Mouse (Mus musculus): ENCODE measurements around the gene Ebf4. TPM values are rescaled to one million over a fixed set of nuclear protein-coding genes. Genes with fewer than 3 reads are reported as not detected.
A peak's percentile ranks its signal among the peaks of the same experiment; 100 is the strongest.
"Not testable (repeated sequence)": the region's sequence is repeated elsewhere in the genome, so short reads cannot be mapped to it uniquely, and the experiment has no call there.

Ebf4 gene
- polyA plus RNA-seq, 1 experiment, result 5.2 TPM

DNA sequence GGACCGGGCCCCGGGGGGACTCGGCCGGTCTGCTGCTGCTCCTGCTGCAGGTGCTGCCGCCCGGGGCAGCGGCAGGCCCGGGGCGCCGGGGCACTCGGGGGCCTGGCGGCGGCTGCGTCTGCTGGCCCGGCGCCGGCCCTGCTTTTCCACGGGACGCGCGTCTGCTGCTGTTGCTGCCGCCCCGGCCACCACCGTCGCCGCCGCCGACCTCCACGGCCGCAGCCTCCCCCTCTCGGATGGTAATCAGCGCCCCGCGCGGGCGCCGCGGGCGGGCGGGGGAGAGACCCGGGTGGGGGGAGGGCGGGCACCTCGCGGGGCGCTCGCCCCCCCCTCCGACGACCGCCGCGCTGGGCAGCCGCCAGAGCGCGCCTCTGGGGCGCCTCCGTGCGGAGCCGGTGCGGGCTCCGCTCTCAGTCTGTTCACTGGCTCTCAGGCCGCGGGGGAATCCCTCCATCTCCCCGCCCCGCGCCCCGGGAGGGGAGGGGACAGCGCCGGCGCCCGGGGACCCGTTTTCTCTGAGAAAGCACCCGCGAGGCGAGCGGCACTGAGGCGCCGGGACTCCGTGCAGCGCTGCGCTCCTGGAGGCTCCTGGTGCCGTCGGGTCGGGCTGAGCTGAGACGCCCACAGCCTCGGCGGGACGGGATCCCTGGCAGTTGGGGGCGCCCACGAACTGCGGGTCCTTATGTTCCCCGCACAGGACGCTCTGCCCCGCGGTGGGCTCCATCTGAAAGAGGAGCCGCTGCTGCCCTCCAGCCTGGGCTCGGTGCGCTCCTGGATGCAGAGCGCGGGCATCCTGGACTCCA is 563 bp downstream of the Ebf4 start:
- peak; percentile 32 for DNase-seq (ENCODE audit: low spot score)

DNA sequence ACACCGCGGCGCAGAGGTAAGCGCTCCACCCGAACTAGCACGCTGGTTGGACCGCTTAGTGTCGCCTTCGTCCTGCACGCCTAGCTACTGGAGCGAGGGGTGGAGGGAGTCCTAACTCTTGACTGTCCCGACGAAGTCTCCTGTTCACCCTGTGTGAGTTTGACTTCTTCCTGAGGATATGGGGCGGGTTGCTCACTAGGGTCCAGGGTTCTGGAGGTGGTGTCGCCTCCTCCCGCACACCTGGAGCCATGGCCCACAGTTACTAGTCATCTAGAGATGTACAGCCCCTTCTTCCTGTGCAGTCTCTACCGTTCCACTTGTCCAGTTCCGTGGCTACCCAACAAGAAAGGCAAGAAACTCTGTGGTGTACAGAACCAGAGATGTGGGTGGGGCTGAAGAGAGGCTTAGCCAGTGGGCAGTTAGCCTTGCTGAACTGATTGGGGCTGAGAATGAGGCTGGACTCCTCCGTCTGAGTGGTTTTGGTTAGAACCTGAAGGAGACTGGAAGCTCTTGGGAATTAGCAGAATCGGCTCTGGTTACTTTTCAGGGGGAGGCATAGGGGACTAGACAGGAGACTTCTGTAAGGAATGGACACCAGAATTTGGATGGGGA is 1.3 kb downstream of the Ebf4 start:
- no peak for DNase-seq (ENCODE audit: low spot score)

DNA sequence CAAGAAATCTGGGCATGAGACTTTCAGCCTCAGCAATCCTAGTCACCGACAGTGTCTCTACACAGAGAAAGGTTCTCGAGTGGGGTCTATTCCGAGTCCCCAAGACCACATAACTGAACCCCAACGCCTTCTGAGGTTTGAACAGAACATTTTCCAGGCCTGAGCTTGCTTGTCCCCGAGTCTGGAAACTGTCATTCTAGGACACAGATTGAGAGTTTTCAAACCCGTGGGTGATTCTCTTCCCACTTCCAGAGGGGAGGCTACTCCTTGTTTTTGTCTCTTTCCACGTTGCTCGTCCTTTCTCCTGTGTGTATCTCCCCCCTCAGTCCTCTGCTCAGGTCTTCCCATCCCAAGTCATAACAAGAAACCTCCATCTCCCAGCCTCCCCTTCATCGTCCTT is 2.6 kb downstream of the Ebf4 start:
- no peak for DNase-seq (ENCODE audit: low spot score)

DNA sequence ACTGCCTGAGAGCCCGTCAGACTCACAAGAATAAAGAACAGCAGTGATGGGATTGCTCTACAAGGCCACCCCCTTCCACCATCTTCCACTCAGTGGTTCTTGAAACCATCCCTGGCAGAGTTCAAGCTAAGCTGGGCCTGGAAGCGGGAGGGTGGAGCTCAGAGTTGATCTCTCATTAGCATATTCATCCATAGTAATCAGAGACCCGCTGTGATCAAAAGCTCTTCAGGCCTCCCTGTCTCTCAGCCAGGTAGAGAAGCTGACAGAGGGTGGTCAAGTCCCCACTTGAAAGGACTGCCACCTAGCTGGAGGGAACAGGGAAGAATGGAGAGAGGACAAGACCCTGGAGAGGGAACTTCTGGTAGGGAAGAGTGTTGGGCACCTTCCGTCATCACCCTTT is 8.0 kb downstream of the Ebf4 start:
- DNase-seq (ENCODE audit: low spot score), result no peak

DNA sequence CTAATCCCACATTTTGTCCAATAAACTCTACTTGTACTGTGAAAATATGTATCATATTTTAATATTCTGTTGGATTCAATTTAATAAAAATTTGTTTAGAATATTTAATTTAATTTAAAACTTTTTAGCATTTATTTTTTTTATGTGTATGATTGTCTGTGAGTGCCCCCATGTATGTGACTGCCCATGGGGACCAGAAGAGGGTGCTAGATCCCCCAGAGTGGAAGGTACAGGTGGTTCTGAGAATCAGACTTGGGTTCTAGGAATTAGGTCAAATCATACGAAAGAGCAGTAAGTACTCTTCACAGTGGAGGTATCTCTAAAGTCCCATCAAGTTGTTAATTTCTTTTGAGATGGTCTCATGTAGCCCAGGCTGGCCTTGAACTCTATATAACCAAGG is 32.1 kb downstream of the Ebf4 start:
- no peak for DNase-seq (ENCODE audit: low spot score)

DNA sequence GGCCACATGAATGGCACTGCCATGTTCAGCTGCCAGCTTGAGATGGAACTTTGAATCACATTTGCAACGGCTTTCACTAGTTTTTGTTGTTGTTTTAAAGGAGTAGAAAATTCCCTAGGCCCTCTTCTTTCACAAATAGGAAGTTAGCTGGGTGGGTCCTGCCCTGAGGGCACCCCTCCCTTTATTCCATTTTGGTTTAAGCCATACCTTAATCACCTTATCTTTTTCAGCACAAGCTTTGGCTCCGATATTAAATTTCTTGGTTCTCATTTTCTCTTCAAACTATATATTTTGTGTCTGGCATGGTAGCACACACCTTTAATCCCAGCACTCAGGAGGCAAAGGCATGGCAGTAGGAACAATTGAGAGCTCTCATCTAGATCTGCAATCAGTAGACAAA is 34.5 kb downstream of the Ebf4 start:
- DNase-seq (ENCODE audit: low spot score), result no peak

DNA sequence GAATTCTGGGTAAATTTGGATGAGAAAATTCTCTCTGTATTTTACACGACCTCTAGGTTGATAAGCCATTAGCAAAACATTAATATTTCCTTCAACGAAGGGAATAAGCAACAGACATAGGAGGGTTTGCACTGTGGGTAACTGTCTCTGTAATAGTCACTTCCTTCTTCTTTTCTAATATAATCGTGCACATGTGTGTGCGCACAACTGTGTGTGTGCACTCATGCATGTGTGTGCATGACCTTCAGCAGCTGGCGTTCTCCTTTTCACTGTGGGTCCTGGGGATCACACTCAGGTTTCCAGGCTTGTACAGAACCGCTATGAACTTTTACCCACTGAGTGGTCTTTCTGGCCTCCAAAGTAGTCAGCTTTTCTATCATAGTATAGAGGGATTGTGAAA is 40.1 kb downstream of the Ebf4 start:
- DNase-seq (ENCODE audit: low spot score), result no peak

DNA sequence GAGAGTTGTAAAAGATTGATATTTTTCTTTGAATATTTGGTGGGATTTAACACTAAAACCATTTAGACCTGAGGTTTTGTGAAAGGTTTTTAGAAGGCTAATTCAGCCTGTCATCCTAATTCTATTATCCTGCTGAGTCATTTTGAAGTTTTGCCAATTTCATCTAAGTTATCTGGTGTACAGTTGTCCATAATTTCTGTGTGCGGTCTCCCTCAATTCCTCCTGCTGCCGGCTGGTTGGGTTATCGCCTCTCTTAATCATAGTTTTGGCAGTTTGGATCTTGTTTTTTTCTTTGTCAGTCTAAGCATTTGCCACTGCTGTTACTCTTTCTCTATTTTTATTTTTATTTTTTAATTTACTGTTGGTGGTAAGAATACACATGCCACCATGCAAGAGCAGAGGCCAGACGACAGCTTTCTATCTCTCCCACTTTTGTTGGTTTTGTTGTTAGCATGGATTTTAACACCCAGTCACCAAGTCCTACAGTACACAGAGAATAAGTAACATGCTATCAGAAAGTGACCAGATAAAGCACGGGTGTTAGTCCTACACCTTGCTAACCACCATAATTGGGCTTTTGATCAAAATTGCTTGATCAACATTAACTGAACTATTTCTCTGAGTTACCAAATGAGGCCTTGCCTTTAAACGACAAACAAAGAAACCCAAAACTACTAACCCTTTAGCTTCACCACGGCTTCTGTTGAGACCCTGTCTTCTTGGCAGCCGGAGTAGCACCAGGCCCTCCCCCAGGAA is 45.7 kb downstream of the Ebf4 start:
- no peak for DNase-seq (ENCODE audit: low spot score)

DNA sequence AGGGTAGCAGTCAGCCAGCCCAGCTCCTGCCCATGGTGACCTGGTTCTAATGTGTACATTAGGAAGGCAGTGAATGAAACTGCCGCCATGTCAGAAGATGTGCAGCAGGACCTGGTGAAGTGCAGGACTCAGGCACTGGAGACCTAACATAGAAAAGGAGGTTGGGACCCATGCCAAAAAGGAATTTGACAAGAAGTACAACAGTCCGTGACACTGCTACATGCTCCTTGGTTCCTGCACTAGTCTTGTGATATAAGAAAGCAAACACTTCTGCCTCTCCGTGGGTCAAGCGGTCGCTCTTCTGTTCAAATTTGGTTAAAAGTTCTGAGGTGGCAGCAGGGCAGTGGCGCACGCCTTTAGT is 46.2 kb downstream of the Ebf4 start:
- no peak for DNase-seq (ENCODE audit: low spot score)

DNA sequence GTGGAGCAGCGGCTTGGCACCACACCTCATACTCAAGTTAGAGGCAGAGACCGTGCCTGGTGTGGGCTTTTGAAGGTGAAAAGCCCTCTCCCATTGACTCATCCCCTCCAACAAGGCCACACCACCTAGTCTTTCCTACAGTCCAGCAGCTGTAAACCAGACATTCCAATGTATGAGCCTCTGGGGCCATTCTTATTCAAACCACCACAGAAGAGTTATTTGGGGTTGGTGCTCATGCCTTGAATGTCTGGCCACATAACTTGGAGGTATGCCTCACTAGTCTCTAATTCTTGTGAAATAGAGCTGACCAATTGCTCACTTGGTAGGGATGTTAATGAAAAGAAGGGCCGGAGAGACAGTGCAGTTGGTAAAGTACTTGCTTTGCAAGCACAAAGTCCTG is 55.4 kb downstream of the Ebf4 start:
- DNase-seq (ENCODE audit: low spot score), result no peak

DNA sequence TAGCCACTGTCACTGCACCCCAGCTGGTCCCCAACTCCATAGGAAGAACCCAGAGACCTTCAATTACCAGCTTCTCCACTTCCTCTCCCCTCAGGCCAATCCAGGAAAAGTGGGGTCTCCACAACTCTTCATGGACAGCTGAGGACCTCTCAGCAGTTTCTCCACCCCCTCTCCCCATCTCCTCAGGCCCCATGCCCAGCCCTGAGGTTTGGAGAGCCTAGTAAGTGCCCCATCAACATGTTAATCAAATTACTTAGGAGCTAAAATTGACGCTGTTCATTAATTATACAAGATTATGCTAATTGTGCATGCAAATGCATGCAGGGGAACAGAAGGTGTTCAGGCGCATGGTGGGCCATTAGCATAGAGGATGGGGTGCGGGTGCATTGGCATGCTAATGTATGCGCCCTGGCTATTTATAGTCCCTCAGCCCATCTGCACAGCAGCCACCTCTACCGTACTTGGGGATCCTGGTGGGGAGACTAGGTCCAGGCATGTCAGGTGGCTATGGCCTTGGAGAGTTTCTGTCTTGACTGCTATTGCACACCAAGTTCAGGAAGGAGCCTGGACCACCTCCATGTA is 56.9 kb downstream of the Ebf4 start:
- DNase-seq (ENCODE audit: low spot score), result no peak

DNA sequence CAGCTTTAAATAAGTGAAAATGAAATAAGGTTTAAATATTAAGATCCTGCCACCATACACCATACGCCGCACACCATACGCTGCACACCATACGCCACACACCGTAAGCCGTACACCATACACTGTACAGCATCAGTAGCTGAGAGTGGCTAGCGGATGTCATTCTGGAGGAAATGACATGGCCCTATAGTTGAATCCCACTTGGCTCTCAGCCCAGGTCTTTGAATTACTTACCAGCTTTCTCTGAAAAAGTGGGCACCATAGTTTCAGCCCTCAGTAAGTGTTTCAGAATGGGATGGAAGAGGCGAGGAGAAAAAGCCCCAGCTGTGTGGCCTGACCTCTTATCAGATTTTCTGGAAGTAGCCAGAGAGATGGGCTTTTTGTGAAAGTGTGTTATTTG is 58.4 kb downstream of the Ebf4 start:
- no peak for DNase-seq (ENCODE audit: low spot score)

DNA sequence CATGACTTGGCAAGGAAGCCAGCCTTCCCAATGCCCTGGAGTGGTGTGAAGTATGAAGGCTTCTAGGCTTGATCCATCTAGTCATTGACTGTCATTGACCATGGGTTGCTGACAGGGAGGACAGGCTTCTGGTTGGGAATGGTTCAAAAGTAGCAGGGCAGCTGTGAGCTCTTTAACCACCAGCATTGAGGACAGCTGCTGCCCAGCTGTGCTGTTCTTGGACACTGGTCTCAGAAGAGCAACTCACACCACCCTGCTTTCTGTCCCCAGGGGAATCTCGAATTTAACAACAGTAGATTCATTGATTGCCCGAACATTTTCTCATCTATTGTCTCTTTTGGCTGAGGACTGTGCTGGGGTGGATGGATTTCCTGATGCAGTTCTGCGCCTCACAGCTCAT is 58.9 kb downstream of the Ebf4 start:
- DNase-seq (ENCODE audit: low spot score), result no peak

DNA sequence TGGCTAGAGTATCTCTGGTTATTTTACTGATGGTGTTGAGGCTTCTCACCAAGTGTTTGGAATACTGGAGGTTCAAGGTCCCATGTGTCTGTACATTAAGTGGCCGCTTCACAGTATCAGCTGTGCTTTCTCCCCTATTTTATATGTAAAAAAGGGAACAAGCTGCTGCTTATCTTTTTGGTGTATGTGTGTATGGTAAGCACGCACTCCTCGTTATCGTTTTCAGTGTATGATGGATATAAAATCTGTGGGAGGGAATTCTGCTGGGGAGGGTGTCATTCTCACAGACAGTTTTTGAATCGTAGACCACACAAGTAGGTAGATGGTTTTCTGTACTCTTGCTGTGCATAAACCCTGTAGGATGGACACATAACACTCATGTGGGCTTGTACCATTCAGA is 62.6 kb downstream of the Ebf4 start:
- DNase-seq (ENCODE audit: low spot score), result no peak

DNA sequence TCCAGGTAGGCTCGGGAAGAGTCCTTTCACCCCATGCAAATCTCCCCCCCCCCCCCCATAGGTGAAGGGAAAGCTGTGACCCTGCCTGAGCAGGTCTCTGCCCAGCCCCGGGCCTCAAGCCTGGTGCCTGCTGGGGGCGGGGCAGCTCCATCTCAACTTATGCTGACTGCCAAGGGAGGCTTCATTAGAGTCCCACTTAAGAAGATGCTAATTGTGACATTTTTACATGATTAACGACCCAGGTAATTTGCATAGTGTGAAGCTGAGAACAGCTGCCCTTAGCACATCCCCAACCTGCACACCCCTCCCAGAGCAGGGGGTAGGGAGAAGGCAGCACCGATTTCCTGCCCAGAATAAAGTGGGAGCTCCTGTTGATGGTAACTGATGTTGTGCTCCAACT is 63.9 kb downstream of the Ebf4 start:
- DNase-seq (ENCODE audit: low spot score), result no peak

DNA sequence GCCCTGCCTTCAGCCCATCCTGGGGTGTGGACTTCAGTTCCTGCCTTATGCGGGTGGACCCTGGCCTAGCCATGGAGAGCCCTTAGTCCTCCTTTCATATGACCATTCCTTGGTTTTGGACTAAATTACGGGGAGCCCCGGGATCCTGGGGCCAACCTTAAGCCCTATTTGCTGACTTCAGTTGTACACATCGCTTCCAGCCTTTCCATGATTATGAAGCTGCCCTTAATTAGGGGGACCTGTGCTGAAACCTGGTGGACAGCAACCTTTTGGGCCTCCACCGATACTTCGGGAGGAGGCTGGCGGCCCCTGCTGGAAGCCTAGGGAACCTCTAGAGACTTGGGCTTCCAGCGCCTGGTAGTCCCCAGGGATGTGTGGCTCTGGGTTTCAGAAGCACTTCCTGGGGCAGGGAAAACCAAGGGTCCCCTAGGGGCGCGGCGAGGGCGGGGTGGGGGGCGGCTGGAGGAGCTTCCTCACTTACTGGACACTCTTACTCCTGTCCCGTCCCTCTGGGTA is 67.6 kb downstream of the Ebf4 start:
- peak; percentile 31 for DNase-seq (ENCODE audit: low spot score)

DNA sequence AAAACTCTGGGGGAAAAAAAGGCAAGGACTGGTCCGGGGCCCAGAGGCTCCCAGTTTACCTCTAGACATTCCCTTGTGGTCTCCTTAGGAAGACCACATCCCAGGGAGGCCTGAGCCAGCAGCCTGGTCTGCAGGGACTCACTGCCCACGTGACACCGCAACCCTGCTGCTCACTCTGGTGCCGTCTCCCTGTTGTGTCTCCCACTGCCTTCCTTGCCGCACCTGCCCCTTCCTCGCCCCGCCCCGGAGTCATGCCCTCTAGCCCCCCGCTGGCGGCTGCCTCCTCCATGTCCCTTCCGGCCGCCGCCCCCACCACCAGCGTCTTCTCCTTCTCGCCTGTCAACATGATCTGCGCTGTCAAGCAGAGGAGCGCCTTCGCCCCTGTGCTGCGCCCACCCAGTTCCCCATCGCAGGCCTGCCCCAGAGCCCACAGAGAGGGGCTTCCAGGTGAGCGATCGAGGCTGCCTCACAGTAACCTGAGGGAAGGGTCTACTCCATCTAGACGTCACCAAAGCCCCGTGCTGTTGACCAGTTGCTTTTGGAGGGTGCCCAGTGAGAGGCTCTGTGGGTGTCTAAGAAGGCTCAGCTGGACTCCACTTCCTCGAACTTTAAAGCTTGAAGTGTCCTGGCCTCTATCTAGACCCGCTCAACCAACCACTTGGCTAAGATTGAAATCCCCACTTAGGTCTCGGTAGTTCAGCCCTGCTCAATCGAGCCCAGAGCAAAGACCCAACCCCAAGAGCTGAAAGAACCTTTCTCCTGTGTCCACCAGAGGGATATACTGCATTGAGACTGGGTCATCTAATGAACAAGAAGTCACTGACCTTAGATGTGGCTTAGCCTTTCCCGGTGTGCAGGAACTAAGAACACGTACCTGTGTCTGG is 70.5 kb downstream of the Ebf4 start:
- no peak for DNase-seq (ENCODE audit: low spot score)

DNA sequence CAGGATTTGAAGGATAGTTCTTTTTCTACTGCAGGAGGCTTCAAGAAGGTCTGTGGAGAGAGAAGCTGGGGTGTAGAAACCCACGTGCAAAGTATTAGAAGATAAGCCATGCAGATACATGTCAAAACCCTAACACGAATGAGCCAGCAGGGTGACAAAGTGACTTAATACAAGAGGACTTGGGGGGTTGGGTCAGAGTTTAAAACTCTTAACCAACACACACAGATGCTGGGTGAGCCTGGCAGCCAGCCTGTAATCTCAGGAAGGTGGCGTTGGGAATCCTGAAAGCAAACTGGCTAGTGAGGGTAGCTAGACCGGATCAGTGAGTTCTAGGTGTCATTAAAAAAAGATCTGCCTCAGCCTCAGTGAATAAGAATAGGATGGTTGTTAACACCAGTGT is 72.4 kb downstream of the Ebf4 start:
- DNase-seq (ENCODE audit: low spot score), result no peak

DNA sequence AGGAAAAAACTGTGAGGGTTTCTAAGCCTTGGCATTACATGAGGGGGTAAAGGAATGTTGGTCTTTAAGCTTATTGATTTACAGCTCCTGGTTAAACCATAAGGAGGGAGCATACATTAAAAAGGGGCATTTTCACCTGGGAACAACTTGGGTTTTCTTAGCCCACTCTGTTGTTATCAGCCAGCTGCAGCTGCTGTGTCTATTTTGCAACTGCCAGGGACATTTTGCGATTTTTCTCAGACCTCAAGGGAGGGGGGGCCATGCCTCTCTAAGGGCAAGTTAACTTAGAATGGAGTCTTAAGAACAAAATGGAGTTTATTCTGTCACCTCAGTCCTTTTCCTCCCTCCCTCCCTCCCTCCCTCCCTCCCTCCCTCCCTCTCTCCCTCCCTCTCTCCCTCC is 78.1 kb downstream of the Ebf4 start:
- not testable (repeated sequence) for DNase-seq (ENCODE audit: low spot score)

DNA sequence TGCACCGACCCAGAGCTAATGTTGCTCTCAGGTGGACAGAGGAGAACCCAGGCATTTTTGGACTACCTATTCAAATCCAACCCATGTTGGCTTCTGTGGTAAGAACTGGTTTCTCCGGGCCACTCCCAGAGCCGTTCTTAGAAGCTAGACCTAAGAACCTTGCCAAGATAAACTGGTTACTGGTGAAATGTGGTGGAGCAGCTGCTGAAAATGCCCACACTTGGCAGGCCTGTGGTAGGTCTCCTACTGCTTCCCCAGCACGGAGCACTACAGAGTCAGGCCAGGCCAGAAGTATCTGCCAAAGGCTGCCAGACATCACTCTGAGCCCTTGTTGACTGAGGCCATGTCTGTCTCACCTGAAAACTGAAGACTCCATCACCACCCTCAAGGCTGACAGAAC is 80.0 kb downstream of the Ebf4 start:
- DNase-seq (ENCODE audit: low spot score), result no peak

DNA sequence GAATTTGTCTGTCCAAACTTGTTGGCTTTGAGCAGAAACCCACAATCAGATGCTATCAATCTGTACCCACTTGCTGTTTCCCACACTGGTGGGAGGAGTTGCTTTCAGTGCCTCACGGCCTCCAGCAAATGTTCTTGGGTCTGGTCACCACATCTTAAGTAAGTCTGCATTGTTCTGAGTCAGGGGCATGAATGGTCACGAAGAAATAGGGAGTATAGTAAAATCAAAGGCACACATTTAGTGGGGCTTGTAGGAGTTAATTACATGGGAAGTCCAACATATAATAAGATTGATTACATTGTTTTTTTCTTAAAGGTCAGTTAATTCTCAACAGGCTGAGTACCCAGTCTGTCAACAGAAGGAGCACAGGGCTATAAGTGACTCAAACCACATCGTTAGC is 88.2 kb downstream of the Ebf4 start:
- no peak for DNase-seq (ENCODE audit: low spot score)

DNA sequence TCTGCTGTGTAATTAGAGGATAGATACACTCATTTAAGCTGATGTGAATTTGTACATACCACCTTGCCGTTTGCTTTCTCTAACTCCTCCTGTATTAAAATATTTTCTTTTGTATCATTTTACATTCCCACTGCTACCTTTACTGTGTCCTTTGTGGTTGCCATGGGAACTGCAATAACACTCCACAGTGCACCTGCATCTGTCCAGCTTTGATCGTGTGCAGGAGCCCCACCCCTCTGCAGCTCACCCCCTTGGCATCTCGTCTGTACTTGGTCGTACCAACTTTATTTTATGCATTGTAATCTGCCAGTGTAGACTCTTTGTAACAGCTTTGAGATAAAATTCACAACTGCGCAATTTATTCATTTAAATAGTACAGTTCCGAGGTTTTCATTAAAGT is 88.9 kb downstream of the Ebf4 start:
- no peak for DNase-seq (ENCODE audit: low spot score)

Data from urinary bladder, adult 2 months (tissue).